Mouse (Mus musculus) neural tube, embryonic 13.5 days (tissue): Measurements from ENCODE around the gene Hoxc10. TPM values are rescaled to one million over a fixed set of nuclear protein-coding genes. Genes with fewer than 3 reads are reported as not detected.

Source experiments
- microRNA counts: library from miRNA; unstranded; fragments of <30 nt; microRNA quantifications from one replicate; lab custom pipeline; 2016
- microRNA-seq: library from miRNA; unstranded; fragments of <30 nt; microRNA quantifications from one replicate; pipeline ENCODE4, GENCODE M21; 2016
- polyA plus RNA-seq: library from polyadenylated mRNA; unstranded; fragments of >200 nt; fragmentation: Nextera tagmentation; extraction: Ambion mirVana; gene quantifications from 2 replicates; pipeline ENCODE4 v1.2.1, GENCODE M21; 2015

The Hoxc10 gene
- polyA plus RNA-seq, 1 experiment from 2014 or later, result 92.4 TPM

MicroRNAs encoded within 50 kb of the gene (microRNA counts, 519-probe panel; counts per million panel counts)
- microRNA mmu-miR-615-3p (lab: Ali Mortazavi, UCI) (3,724 counts per million, percentile 56 among the panel's probes with 10 or more counts), microRNA mmu-miR-615-5p (lab: Ali Mortazavi, UCI) (not detected)

Small RNA genes lying within 50 kb of the gene (microRNA-seq; reads per million reads assigned to microRNA genes)
- gene Mir196a-2 (1,496 reads per million, percentile 84 among the genes with 10 or more reads in this experiment), gene Mir615 (9,830 reads per million, percentile 96 among the genes with 10 or more reads in this experiment)

Other genes with a start within 250 kb of the Hoxc10 start
- 35.7 and 41.9 TPM in 2 replicates for gene Calcoco1, start 244.6 kb upstream of the Hoxc10 start, polyA plus RNA-seq
- gene Hoxc13, start 45.7 kb upstream of the Hoxc10 start, polyA plus RNA-seq, result 4.9 and 8.4 TPM in 2 replicates
- gene Hoxc12, start 30.0 kb upstream of the Hoxc10 start, polyA plus RNA-seq, result 7.8 and 12.0 TPM in 2 replicates
- 2.6 and 3.8 TPM in 2 replicates for gene Hoxc11, start 12.4 kb upstream of the Hoxc10 start, polyA plus RNA-seq
- 18.8 and 32.2 TPM in 2 replicates for gene Hoxc5, start 647 bp downstream of the Hoxc10 start, polyA plus RNA-seq
- gene Hoxc9, start 9.6 kb downstream of the Hoxc10 start, polyA plus RNA-seq, result 40.9 and 43.4 TPM in 2 replicates
- gene Hoxc8, start 23.8 kb downstream of the Hoxc10 start, polyA plus RNA-seq, result 75.8 and 85.5 TPM in 2 replicates
- gene Hoxc6, start 31.5 kb downstream of the Hoxc10 start, polyA plus RNA-seq, result 46.8 and 51.1 TPM in 2 replicates
- gene Hoxc4, start 52.1 kb downstream of the Hoxc10 start, polyA plus RNA-seq, result 40.2 and 49.9 TPM in 2 replicates
- 36.1 and 41.0 TPM in 2 replicates for gene Smug1, start 200.3 kb downstream of the Hoxc10 start, polyA plus RNA-seq